Mouse (Mus musculus) liver, embryonic 14.5 days (tissue): ENCODE data around the gene 2010003K11Rik.

Experiments
- CTCF ChIP-seq: IDR thresholded peaks from 2 replicates; pipeline ENCODE4 v1.5.1; 2016; ENCODE audit warnings: antibody characterized with exemption, low read depth, control low read depth
- EP300 ChIP-seq: IDR thresholded peaks from 2 replicates; pipeline ENCODE4 v1.6.1; 2016; ENCODE audit warnings: antibody characterized with exemption, low read depth

DNA sequence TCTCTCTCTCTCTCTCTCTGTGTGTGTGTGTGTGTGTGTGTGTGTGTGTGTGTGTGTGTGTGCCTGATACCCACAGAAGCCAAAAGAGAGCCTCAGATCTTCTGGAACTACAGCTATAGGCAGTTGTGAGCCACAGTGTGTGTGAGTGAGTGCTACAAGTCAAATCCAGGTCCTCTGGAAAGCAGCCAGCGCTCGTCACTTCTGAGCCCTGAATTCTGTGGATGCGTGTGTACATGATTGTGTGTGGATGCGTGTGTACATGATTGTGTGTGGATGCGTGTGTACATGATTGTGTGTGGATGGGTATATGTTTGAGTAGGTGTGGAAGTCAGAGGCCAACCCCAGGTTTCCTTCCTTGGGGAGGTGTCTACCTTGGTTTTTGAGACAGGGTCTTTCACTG, 24.8 kb downstream of the 2010003K11Rik start:
- TF ChIP-seq EP300 (no peak), CTCF (no peak)
